Mouse (Mus musculus): ENCODE data around the gene Gm44503. TPM values are rescaled to one million over a fixed set of nuclear protein-coding genes. Genes with fewer than 3 reads are reported as not detected.

Gm44503 gene
- polyA plus RNA-seq, 1 experiment from 2014 or later: not detected

DNA sequence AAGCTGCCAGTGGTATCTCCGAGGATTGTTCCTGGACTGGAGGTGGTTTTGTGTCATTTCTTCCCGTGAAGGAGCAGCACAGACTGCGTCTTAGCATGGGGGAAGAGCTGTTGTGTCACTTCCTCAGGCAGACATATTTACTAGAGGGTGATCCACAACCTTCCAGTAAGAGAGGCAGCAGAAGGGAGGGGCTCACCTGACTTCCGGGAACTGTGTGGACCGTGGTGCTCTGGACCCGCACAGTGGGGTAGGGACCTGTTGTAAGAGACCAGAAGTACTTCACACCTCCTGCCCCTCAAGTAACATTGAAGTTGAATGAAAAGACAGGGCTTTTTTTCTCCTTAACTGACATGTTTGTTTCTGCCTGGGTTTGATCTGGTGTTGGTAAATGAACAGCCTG, 46.5 kb downstream of the Gm44503 start:
- no peak for ATAC-seq
- WGBS (ENCODE audit: insufficient replicate concordance): 70% methylated on average over 6 of the region's 6 CpGs
- Histone ChIP-seq H3K4me3 (ENCODE audit: low read depth, low read length) (no peak overlapping the region), H3K9me3 (ENCODE audit: low read length) (no peaks in the 10 kb centered on the region), H3K27me3 (ENCODE audit: insufficient read depth, low read length) (no peaks in the 10 kb centered on the region), H3K36me3 (replicated peaks; ENCODE audit: insufficient read depth, low read length) (peaks cover 10% of the 10 kb centered on the region), H3K9ac (replicated peaks) (no peak overlapping the region), H3K4me2 (ENCODE audit: low read depth, low read length) (no peak overlapping the region), H3K27ac (ENCODE audit: low read depth) (no peak overlapping the region), H3K4me1 (ENCODE audit: insufficient read depth) (no peaks in the 10 kb centered on the region)
- TF ChIP-seq EP300 (IDR thresholded peaks at IDR 0.05; ENCODE audit: low read depth): no peak
- no peak for TF ChIP-seq CTCF (IDR thresholded peaks at IDR 0.05; ENCODE audit: low read depth)
- DNase-seq: no peak

DNA sequence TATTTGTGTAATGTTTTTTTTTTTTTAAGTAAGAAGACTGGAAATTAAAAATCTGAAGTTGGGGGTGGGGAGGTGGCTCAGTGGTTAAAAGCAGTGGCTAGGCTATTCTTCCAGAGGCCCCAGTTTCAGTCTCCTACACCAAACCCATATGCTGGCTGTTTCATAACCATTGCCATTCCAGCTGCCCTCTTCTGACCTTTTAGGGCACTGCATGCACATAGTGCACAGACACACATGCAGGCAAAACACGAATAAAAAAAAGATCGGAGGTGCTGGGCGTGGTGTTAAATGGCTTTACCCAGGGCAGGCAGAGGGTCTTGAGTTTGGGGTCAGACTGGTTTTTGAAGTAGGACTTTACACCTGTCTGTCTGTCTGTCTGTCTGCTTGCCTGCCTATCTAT, 47.5 kb downstream of the Gm44503 start:
- DNase-seq (no peak), ATAC-seq (no peak)
- Histone ChIP-seq H3K4me1 (ENCODE audit: insufficient read depth) (no peaks in the 10 kb centered on the region), H3K27me3 (ENCODE audit: insufficient read depth, low read length) (no peaks in the 10 kb centered on the region), H3K36me3 (replicated peaks; ENCODE audit: insufficient read depth, low read length) (peaks cover 16% of the 10 kb centered on the region), H3K9ac (replicated peaks) (no peak overlapping the region), H3K4me3 (ENCODE audit: low read depth, low read length) (no peak overlapping the region), H3K9me3 (ENCODE audit: low read length) (no peaks in the 10 kb centered on the region), H3K4me2 (ENCODE audit: low read depth, low read length) (no peak overlapping the region), H3K27ac (ENCODE audit: low read depth) (no peak overlapping the region)
- WGBS (ENCODE audit: insufficient replicate concordance): 88% methylated on average over 3 of the region's 3 CpGs
- no peak for TF ChIP-seq EP300 (IDR thresholded peaks at IDR 0.05; ENCODE audit: low read depth)
- TF ChIP-seq CTCF (IDR thresholded peaks at IDR 0.05; ENCODE audit: low read depth): peak; percentile 48

DNA sequence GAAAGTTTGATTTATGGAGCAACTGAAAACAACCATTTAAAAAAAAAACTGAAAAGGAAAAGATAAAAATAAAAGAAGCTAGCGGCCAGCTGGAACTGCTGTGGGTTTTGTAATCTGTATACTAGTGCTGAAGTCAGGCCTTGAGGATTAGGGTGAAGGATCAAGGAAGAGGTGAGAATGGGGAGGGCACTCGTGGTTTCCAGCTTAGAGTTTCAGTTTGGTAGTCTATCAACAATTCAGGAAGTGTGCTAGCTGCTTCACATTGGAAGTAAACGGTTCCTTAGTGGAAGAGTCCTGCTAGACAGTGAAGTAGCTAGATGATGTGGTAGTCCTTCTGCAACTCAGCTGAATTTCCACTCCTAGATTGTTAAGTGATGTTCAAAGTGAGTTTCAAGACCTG, 49.7 kb downstream of the Gm44503 start:
- Histone ChIP-seq H3K9ac (replicated peaks) (no peak overlapping the region), H3K27me3 (ENCODE audit: insufficient read depth, low read length) (no peaks in the 10 kb centered on the region), H3K4me3 (ENCODE audit: low read depth, low read length) (no peak overlapping the region), H3K4me1 (ENCODE audit: insufficient read depth) (no peaks in the 10 kb centered on the region), H3K4me2 (ENCODE audit: low read depth, low read length) (no peak overlapping the region), H3K36me3 (replicated peaks; ENCODE audit: insufficient read depth, low read length) (peaks cover 25% of the 10 kb centered on the region), H3K9me3 (ENCODE audit: low read length) (no peaks in the 10 kb centered on the region), H3K27ac (ENCODE audit: low read depth) (no peak overlapping the region)
- 47% methylated on average over 3 of the region's 3 CpGs for WGBS (ENCODE audit: insufficient replicate concordance)
- TF ChIP-seq EP300 (IDR thresholded peaks at IDR 0.05; ENCODE audit: low read depth) (no peak), CTCF (IDR thresholded peaks at IDR 0.05; ENCODE audit: low read depth) (no peak)
- no peak for ATAC-seq
- DNase-seq: no peak

DNA sequence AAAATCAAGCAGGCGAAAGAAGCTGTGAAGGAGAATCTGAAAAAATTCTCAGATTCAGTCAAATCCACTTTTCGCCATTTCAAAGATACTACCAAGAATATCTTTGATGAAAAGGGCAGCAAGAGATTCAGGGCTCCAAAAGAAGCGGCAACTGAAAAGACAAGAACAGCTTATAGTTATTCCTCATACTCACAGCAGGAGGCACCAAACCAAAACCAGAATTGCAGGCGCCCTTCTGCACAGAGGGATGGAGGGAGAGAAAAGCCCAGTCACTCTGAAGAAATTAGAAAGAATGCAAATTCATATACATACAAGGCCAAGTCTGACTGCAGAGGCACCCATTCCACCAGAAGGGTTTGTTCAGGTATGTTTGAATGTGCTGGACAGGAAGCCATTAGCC, 54.0 kb downstream of the Gm44503 start:
- H3K4me2 ChIP-seq (ENCODE audit: low read depth, low read length): no peak overlapping the region
- H3K4me3 ChIP-seq (ENCODE audit: low read depth, low read length): no peak overlapping the region
- no peak for TF ChIP-seq EP300 (IDR thresholded peaks at IDR 0.05; ENCODE audit: low read depth)
- TF ChIP-seq CTCF (IDR thresholded peaks at IDR 0.05; ENCODE audit: low read depth): 0 out of 2 replicates have a peak, but pooled peaks have one; percentile 23
- no peaks in the 10 kb centered on the region for H3K9me3 ChIP-seq (ENCODE audit: low read length)
- H3K27ac ChIP-seq (ENCODE audit: low read depth): no peak overlapping the region
- no peak overlapping the region for H3K9ac ChIP-seq (replicated peaks)
- peaks cover 48% of the 10 kb centered on the region for H3K36me3 ChIP-seq (replicated peaks; ENCODE audit: insufficient read depth, low read length)
- WGBS (ENCODE audit: insufficient replicate concordance): 88% methylated on average over 4 of the region's 4 CpGs
- DNase-seq (no peak), ATAC-seq (no peak)
- no peaks in the 10 kb centered on the region for H3K27me3 ChIP-seq (ENCODE audit: insufficient read depth, low read length)
- H3K4me1 ChIP-seq (ENCODE audit: insufficient read depth): no peaks in the 10 kb centered on the region

DNA sequence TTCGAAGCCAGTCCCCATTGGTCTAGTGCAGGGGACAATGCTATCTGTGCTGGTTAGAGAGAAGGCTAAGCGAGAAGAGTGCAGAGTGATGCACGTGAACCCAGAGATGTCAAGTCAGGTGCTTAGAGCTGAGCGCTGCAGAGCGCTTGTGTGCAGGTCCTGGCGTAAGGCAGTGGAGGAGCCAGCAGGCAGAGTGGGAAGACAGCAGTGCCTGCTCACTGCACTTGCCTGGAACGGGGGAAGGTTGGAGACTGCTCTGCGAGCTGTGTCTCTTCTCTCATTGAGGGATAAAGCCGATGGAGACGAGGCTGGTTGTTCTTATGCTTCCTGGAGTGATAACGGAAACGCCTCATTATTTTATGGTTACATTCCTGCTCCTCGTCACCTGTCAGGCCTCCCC, 56.1 kb downstream of the Gm44503 start:
- TF ChIP-seq CTCF (IDR thresholded peaks at IDR 0.05; ENCODE audit: low read depth) (no peak), EP300 (IDR thresholded peaks at IDR 0.05; ENCODE audit: low read depth) (no peak)
- Histone ChIP-seq H3K27ac (ENCODE audit: low read depth) (no peak overlapping the region), H3K9me3 (ENCODE audit: low read length) (no peaks in the 10 kb centered on the region), H3K4me3 (ENCODE audit: low read depth, low read length) (no peak overlapping the region), H3K36me3 (replicated peaks; ENCODE audit: insufficient read depth, low read length) (peaks cover 61% of the 10 kb centered on the region), H3K4me1 (ENCODE audit: insufficient read depth) (no peaks in the 10 kb centered on the region), H3K4me2 (ENCODE audit: low read depth, low read length) (no peak overlapping the region), H3K9ac (replicated peaks) (no peak overlapping the region), H3K27me3 (ENCODE audit: insufficient read depth, low read length) (no peaks in the 10 kb centered on the region)
- ATAC-seq (no peak), DNase-seq (no peak)
- 84% methylated on average over 13 of the region's 13 CpGs for WGBS (ENCODE audit: insufficient replicate concordance)

DNA sequence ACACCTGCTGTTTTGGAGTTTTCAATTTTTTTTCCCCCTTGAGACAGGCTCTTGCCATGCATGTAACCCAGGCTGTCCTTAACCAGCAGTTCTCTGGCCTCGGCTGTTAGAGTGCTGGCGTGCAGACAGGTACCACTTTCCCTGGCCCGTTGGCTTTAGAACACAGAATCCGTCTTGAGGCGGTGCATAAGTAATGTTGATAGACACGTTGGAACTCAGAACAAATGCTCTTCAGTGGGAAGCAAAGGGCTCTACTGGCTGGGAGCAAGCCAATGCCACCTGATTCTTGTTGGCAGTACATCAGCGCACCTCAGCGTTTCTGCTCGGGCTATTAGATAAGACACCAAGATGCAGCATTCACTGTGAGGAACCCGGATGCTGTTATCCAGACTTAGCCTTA, 61.2 kb downstream of the Gm44503 start:
- no peak overlapping the region for H3K4me3 ChIP-seq (ENCODE audit: low read depth, low read length)
- no peaks in the 10 kb centered on the region for H3K4me1 ChIP-seq (ENCODE audit: insufficient read depth)
- no peak for DNase-seq
- H3K9me3 ChIP-seq (ENCODE audit: low read length): no peaks in the 10 kb centered on the region
- H3K27me3 ChIP-seq (ENCODE audit: insufficient read depth, low read length): no peaks in the 10 kb centered on the region
- peaks cover 44% of the 10 kb centered on the region for H3K36me3 ChIP-seq (replicated peaks; ENCODE audit: insufficient read depth, low read length)
- 86% methylated on average over 10 of the region's 10 CpGs for WGBS (ENCODE audit: insufficient replicate concordance)
- no peak overlapping the region for H3K4me2 ChIP-seq (ENCODE audit: low read depth, low read length)
- no peak overlapping the region for H3K9ac ChIP-seq (replicated peaks)
- ATAC-seq: no peak
- TF ChIP-seq CTCF (IDR thresholded peaks at IDR 0.05; ENCODE audit: low read depth) (no peak), EP300 (IDR thresholded peaks at IDR 0.05; ENCODE audit: low read depth) (no peak)
- H3K27ac ChIP-seq (ENCODE audit: low read depth): no peak overlapping the region

DNA sequence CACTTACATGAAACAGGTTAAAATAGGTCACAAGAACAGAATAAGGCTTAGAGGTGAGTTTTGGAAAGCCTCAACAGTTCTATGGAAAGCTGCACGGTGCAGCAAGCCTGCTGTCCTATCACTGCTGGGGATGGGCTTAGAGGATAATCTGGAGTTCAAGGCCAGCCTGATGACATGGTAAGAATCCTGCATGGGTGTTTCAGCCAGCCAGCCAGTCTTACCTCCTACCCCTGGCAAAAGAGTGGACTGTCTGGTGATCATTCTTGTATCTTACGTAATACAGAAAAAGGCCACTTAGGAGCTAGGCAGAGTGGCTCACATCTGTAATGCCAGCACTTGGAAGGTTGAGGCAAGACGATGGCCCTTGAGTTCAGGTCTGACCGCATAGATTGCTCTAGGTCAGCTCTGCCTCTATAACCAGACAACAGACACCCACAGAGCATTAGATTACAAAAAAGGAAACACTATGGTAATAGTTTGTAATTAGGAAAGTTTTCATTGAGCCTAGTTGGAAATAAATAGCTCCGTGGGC, 62.0 kb downstream of the Gm44503 start:
- no peak for DNase-seq
- Histone ChIP-seq H3K4me1 (ENCODE audit: insufficient read depth) (no peaks in the 10 kb centered on the region), H3K36me3 (replicated peaks; ENCODE audit: insufficient read depth, low read length) (peaks cover 39% of the 10 kb centered on the region), H3K9ac (replicated peaks) (no peak overlapping the region), H3K9me3 (ENCODE audit: low read length) (no peaks in the 10 kb centered on the region), H3K4me3 (ENCODE audit: low read depth, low read length) (no peak overlapping the region), H3K27ac (ENCODE audit: low read depth) (no peak overlapping the region), H3K4me2 (ENCODE audit: low read depth, low read length) (no peak overlapping the region), H3K27me3 (ENCODE audit: insufficient read depth, low read length) (no peaks in the 10 kb centered on the region)
- no peak for ATAC-seq
- TF ChIP-seq CTCF (IDR thresholded peaks at IDR 0.05; ENCODE audit: low read depth) (no peak), EP300 (IDR thresholded peaks at IDR 0.05; ENCODE audit: low read depth) (no peak)
- 79% methylated on average over 5 of the region's 5 CpGs for WGBS (ENCODE audit: insufficient replicate concordance)
